Mouse (Mus musculus) erythroblast, embryonic 14.5 days (primary cell): ENCODE data around the gene Myh9. TPM values are rescaled to one million over a fixed set of nuclear protein-coding genes. Genes with fewer than 3 reads are reported as not detected.

Experiments used
- H3K27me3 ChIP-seq: 2 replicates; pipeline ENCODE4 v1.6.1; 2012; ENCODE audit warnings: inconsistent platforms; ENCODE audit not compliant: control insufficient read depth
- H3K36me3 ChIP-seq: 2 replicates; pipeline ENCODE4 v1.6.1; 2012; ENCODE audit warnings: mild to moderate bottlenecking, inconsistent platforms; ENCODE audit not compliant: control insufficient read depth
- H3K4me1 ChIP-seq: 2 replicates; pipeline ENCODE4 v1.6.1; 2012; ENCODE audit warnings: inconsistent platforms; ENCODE audit not compliant: control insufficient read depth
- H3K4me3 ChIP-seq: replicated peaks from 2 replicates; pipeline ENCODE3; 2012; ENCODE audit warnings: moderate library complexity, mild to moderate bottlenecking, inconsistent platforms
- H3K9me3 ChIP-seq: 2 replicates; pipeline ENCODE4 v1.6.1; 2012; ENCODE audit warnings: low read length, inconsistent platforms, mixed read lengths; ENCODE audit not compliant: control insufficient read depth
- GATA1 ChIP-seq: IDR thresholded peaks from 2 replicates; pipeline ENCODE4 v1.6.1; 2012; ENCODE audit warnings: low read length, inconsistent platforms, mixed read lengths
- TAL1 ChIP-seq: IDR thresholded peaks from 3 replicates; pipeline ENCODE4 v1.6.1; 2012; ENCODE audit warnings: low read length, inconsistent platforms, mixed read lengths
- polyA plus RNA-seq: library from polyadenylated mRNA; stranded (reverse); fragments of >175 nt; gene quantifications from 2 replicates; pipeline ENCODE4 v1.2.3, GENCODE M21; 2012

Myh9 gene
- polyA plus RNA-seq, 1 experiment: 10.4 TPM

GRCm38 (mm10) chr15:77763050-77763449 lies 78.9 kb downstream of the Myh9 start:
- peaks cover 7% of the 10 kb centered on the region for H3K4me1 ChIP-seq
- H3K27me3 ChIP-seq: no peaks in the 10 kb centered on the region
- H3K9me3 ChIP-seq: no peaks in the 10 kb centered on the region
- no peak overlapping the region for H3K4me3 ChIP-seq
- peaks cover 91% of the 10 kb centered on the region for H3K36me3 ChIP-seq
- no peak for TF ChIP-seq GATA1
- TF ChIP-seq TAL1: no peak

DNA sequence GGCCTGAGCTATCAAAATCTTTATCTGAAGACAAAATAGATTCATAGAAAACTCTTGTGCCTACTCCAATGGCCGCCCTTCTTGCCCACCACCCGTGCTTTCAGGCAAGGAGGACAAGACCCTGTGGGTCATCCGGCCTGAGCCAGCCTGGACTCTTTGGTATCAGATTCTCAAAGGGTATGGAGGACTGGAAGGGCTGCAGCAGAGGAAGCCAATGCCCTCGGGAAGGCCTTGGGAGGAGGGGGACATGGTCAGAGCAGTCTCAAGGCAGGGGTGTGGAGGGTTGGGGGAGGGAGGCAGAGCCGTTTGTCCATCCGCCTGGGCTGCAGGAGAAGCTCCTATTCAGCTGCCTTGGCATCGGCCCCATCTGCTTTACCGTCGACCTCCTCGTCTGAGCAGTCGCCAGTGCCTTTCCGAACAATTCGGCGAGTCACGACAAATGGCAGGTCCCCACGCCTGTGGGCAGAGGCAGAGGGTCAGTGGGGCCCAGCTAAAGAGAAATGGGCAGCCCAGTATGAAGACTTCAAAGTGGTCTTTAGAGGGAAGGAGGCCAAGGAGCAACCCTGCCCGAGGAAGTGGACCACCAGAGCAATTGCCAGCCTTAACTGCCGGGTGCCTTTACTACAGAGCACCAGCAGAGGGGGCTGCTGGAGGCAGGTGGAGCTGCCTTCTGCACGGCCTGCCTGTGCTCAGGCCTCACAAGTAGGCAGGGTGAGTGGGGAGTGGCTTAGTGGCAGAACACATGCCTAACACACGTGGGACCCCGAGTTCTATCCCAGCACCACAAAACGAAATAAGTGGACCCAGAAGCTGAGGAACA lies 80.2 kb downstream of the Myh9 start:
- Histone ChIP-seq H3K27me3 (no peaks in the 10 kb centered on the region), H3K4me3 (no peak overlapping the region), H3K9me3 (no peaks in the 10 kb centered on the region), H3K4me1 (peaks cover 17% of the 10 kb centered on the region), H3K36me3 (peaks cover 78% of the 10 kb centered on the region)
- TF ChIP-seq GATA1 (no peak), TAL1 (no peak)

DNA sequence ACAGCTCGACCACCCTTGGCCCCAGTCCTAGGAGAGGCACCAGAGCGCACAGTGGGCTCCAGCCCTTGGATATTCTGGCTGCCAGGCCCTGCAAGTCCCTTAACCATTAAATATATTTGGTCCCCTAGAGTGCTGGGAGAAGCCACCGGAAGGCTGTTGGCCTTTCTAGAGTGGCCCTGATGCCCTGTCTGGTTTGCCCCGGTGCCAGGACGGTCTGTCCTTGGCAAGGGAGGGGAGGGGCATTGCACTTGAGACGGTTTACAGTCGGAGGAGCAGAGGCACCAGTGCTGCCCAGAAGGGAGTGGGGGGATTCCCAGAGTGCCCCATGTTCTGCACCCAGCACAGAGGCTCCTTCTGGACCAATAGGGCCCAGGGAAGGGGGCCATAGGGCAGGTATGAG lies 80.9 kb downstream of the Myh9 start:
- Histone ChIP-seq H3K36me3 (peaks cover 71% of the 10 kb centered on the region), H3K9me3 (no peaks in the 10 kb centered on the region), H3K4me3 (no peak overlapping the region), H3K4me1 (peaks cover 24% of the 10 kb centered on the region), H3K27me3 (no peaks in the 10 kb centered on the region)
- TF ChIP-seq TAL1: no peak
- no peak for TF ChIP-seq GATA1

DNA sequence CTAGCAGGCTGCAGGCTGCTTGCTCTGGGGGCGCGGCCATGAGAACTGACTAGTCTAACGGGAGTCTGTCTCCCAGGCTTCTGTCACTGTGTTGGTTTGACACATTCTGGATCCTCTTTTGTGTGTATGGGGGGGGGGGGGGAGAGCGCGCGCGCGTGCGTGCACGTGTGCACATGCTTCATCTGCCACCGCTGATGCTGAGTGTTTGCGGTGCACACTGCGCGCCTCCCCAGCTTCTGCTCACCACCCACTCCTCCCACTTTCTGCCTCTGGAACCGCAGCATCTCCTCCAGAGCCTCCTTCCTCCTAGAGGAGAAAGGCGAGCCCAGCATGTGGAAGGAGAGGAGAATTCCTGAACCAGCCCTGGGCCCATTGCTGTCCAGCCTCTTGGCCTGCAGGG lies 81.9 kb downstream of the Myh9 start:
- Histone ChIP-seq H3K27me3 (no peaks in the 10 kb centered on the region), H3K36me3 (peaks cover 64% of the 10 kb centered on the region), H3K4me1 (peaks cover 28% of the 10 kb centered on the region)

DNA sequence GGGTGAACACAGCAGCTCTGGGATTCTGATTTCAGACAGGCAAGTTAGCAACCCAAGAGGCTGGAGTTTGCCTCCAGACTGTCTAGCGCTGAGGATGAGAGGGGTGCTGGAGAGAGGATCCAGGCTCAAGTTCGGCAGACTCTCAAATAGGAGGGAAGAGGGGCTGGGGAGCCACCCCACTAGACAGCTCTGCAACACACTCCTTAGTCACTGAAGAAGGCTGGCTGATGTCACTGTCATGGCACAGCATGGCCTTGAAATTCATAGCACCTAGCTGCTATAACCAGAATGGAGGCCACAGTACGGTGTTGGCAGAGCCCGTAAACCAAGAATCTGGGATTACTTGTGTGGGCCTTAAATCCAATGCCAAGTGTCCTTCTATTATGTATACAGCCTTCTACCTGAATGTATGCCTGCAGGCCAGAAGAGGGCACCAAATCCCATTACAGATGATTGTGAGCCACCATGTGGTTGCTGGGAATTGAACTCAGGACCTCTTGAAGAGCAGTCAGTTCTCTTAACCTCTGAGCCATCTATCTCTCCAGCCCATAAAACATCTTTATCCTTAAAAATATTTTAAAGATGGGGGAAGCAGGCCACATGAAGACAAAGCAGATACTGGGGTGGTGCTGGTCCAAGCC lies 84.3 kb downstream of the Myh9 start:
- H3K27me3 ChIP-seq: no peaks in the 10 kb centered on the region
- no peak for TF ChIP-seq TAL1
- no peak for TF ChIP-seq GATA1
- H3K4me1 ChIP-seq: peaks cover 41% of the 10 kb centered on the region
- peaks cover 4% of the 10 kb centered on the region; the same call in 1 of the 2 replicates for H3K9me3 ChIP-seq
- no peak overlapping the region for H3K4me3 ChIP-seq
- H3K36me3 ChIP-seq: peaks cover 63% of the 10 kb centered on the region

More for the DNA sequence above, 81.9 kb downstream of the Myh9 start:
- Histone ChIP-seq H3K4me3 (no peak overlapping the region), H3K9me3 (peaks cover 2% of the 10 kb centered on the region; the same call in 1 of the 2 replicates)
- TF ChIP-seq GATA1 (no peak), TAL1 (no peak)

GRCm38 (mm10) chr15:77756848-77757247 lies 85.1 kb downstream of the Myh9 start, which contains the start of gene Apol8:
Gene Apol8, minus strand, starts transcription at chr15:77757003.
- Histone ChIP-seq H3K36me3 (peaks cover 63% of the 10 kb centered on the region), H3K9me3 (peaks cover 6% of the 10 kb centered on the region; the same call in 1 of the 2 replicates), H3K27me3 (no peaks in the 10 kb centered on the region), H3K4me3 (peak within 1 kb of the TSS; percentile 83), H3K4me1 (peaks cover 48% of the 10 kb centered on the region)
- TF ChIP-seq TAL1 (no peak), GATA1 (peak; percentile 11; the same call in 1 of the 2 replicates)

- no peak for TF ChIP-seq GATA1
- no peak for TF ChIP-seq TAL1
- Histone ChIP-seq H3K4me3 (peak overlapping the region; percentile 83), H3K36me3 (peaks cover 63% of the 10 kb centered on the region), H3K4me1 (peaks cover 56% of the 10 kb centered on the region), H3K27me3 (no peaks in the 10 kb centered on the region), H3K9me3 (peaks cover 6% of the 10 kb centered on the region; the same call in 1 of the 2 replicates)
These were observed 85.9 kb downstream of the Myh9 start for GRCm38 (mm10) chr15:77756081-77756480.

GRCm38 (mm10) chr15:77755132-77755531 lies 86.8 kb downstream of the Myh9 start:
- H3K4me3 ChIP-seq: peak overlapping the region; percentile 83

GRCm38 (mm10) chr15:77752443-77752842 lies 89.5 kb downstream of the Myh9 start:
- H3K4me1 ChIP-seq: peaks cover 84% of the 10 kb centered on the region

More at GRCm38 (mm10) chr15:77755132-77755531, 86.8 kb downstream of the Myh9 start:
- Histone ChIP-seq H3K4me1 (peaks cover 61% of the 10 kb centered on the region), H3K27me3 (no peaks in the 10 kb centered on the region; the same call in 1 of the 2 replicates), H3K9me3 (peaks cover 11% of the 10 kb centered on the region), H3K36me3 (peaks cover 63% of the 10 kb centered on the region)
- TF ChIP-seq GATA1: no peak
- peak; percentile 29; the same call in 1 of the 3 replicates for TF ChIP-seq TAL1

More at GRCm38 (mm10) chr15:77752443-77752842, 89.5 kb downstream of the Myh9 start:
- H3K4me3 ChIP-seq: peak overlapping the region; percentile 83
- H3K27me3 ChIP-seq: peaks cover 7% of the 10 kb centered on the region; the same call in 1 of the 2 replicates
- TF ChIP-seq GATA1: no peak
- TF ChIP-seq TAL1: no peak
- peaks cover 25% of the 10 kb centered on the region for H3K9me3 ChIP-seq
- peaks cover 78% of the 10 kb centered on the region for H3K36me3 ChIP-seq
